Mouse (Mus musculus) cerebellum, adult 2 months (tissue): Measurements from ENCODE around the gene Lamp3.

Source experiments
- CTCF ChIP-seq: fragments of 200-500 bp; IDR thresholded peaks from 2 replicates; pipeline ENCODE4 v1.5.1; 2011; ENCODE audit warnings: low read depth, mild to moderate bottlenecking, control low read depth, low read length, moderate library complexity, borderline replicate concordance; ENCODE audit not compliant: insufficient read depth
- POLR2A ChIP-seq: fragments of 200-500 bp; IDR thresholded peaks from 2 replicates; pipeline ENCODE4 v1.6.1; 2011; ENCODE audit warnings: low read length, control low read depth, borderline replicate concordance; ENCODE audit not compliant: insufficient read depth

DNA sequence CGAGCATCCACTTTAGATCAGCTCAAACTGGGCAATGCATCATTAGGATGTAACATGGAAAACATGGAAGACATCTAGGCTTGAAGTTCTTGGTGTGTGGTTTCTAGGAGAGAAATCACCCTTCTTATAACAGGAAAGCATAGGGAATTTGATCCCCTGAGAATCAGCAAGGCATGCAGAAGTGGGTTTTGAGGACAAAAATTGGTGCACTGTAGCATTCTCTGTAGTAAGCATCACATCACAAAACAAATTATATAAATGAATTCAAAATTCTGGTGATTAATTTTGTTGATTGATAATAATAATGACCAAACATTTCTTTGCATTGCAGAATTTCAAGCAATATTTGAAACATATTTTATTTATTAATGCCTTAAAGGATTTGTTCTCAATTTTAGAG, 76.4 kb downstream of the Lamp3 start, which contains the start of gene Olfr171:
- no peak for TF ChIP-seq CTCF
- TF ChIP-seq POLR2A, result no peak
